Mouse (Mus musculus): ENCODE data around the gene Hdgfl2. TPM values are rescaled to one million over a fixed set of nuclear protein-coding genes. Genes with fewer than 3 reads are reported as not detected.

Hdgfl2 gene
- total and polyA plus RNA-seq, 3 experiments: 35.3 to 93.6 (median 68.9) TPM

DNA sequence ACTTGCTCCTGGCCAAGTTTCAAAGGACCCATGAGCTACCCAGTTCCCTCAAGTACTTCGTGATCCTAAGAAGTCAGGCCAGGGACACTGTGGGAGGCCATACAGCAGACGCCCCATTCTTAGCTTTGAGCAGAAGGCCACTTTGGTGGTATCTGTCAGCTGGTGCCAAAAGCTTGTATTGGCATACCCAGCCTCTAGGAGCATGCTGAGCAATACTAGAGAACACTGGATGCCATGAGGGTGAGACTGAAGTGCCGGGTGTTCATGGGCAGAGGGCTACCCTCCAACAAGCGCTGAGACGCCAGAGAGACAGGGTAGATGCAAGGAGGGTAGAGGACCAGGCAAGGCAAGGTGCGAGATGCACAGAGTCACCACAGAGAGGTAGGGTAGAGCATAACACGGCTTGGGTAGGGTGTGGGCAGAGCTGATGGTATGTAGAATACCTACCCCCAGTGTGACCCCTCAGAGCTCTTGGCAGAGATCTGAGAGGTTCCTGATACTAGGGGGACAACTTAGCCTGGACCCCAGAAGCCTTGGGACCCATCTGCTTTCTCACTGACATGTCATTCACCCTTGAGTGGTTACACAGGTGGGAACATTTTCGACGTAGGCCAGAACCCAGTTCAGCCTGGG lies 49.1 kb upstream of the Hdgfl2 start:
- Histone ChIP-seq H3K27ac (ENCODE audit: insufficient read depth, low read depth) (no peak overlapping the region), H3K9ac (ENCODE audit: insufficient read depth, low read depth) (no peak overlapping the region), H3K4me2 (ENCODE audit: insufficient read depth, low read depth, poor library complexity, severe bottlenecking) (no peak overlapping the region), H3K79me2 (replicated peaks; ENCODE audit: control insufficient read depth, extremely low read depth, insufficient read depth, poor library complexity, severe bottlenecking) (peaks cover 79% of the 10 kb centered on the region), H3K4me3 (replicated peaks in 1 of 3; ENCODE audit: low read depth in 2 of 3, low read length in 2 of 3, poor library complexity in 1 of 3) (no peak overlapping the region), H3K4me1 (ENCODE audit: control insufficient read depth in 1 of 2, insufficient read depth in 2 of 2) (peaks cover 25 to 93% of the 10 kb centered on the region in 2 experiments), H3K27me3 (replicated peaks) (no peaks in the 10 kb centered on the region), H3K36me3 (replicated peaks in 1 of 2; ENCODE audit: control insufficient read depth in 1 of 2, insufficient read depth in 1 of 2, low read length in 1 of 2) (peaks cover 35 to 82% of the 10 kb centered on the region in 2 experiments), H3K9me3 (replicated peaks; ENCODE audit: low read length) (no peaks in the 10 kb centered on the region)
- DNase-seq (ENCODE audit: extremely low read depth): no peak
- in situ Hi-C loops (cut with MboI; ENCODE audit: low pct_ligation_motif_present, low pct_unique_long_range_greater_than_20kb, low sequenced_read_pairs): no loop called here
- no peak for TF ChIP-seq MYC (IDR thresholded peaks at IDR 0.05; ENCODE audit: low read depth, low read length)
- no peak for TF ChIP-seq RCOR1 (conservative IDR thresholded peaks at IDR 0.05; ENCODE audit: low read depth, low read length)
- TF ChIP-seq UBTF (IDR thresholded peaks at IDR 0.05; ENCODE audit: low read depth, low read length): no peak
- no peak for TF ChIP-seq ZNF384 (IDR thresholded peaks at IDR 0.05; ENCODE audit: low read depth, low read length)
- no peak for TF ChIP-seq TBP (conservative IDR thresholded peaks at IDR 0.05; ENCODE audit: low read depth, low read length)
- TF ChIP-seq GABPA (IDR thresholded peaks at IDR 0.05; ENCODE audit: insufficient replicate concordance, low read depth, low read length): no peak
- TF ChIP-seq MAZ (IDR thresholded peaks at IDR 0.05; ENCODE audit: low read depth, low read length): no peak
- TF ChIP-seq EP300 (IDR thresholded peaks at IDR 0.05; ENCODE audit: low read length): no peak
- TF ChIP-seq RAD21 (IDR thresholded peaks at IDR 0.05; ENCODE audit: low read depth, low read length): no peak
- TF ChIP-seq CTCF (conservative IDR thresholded peaks at IDR 0.05 in 1 of 2, IDR thresholded peaks at IDR 0.05 in 1 of 2; ENCODE audit: low read depth in 2 of 2, low read length in 2 of 2): no peak
- no peak for TF ChIP-seq CHD2 (IDR thresholded peaks at IDR 0.05; ENCODE audit: low read length)
- TF ChIP-seq POLR2A (IDR thresholded peaks at IDR 0.05; ENCODE audit: low read depth, low read length): no peak
- no peak for TF ChIP-seq MAX (IDR thresholded peaks at IDR 0.05; ENCODE audit: low read length)
- no peak for TF ChIP-seq KAT2A (IDR thresholded peaks at IDR 0.05; ENCODE audit: insufficient replicate concordance, low read length)
- TF ChIP-seq BHLHE40 (IDR thresholded peaks at IDR 0.05; ENCODE audit: low read depth, low read length): no peak
- no peak for TF ChIP-seq E2F4 (IDR thresholded peaks at IDR 0.05; ENCODE audit: insufficient replicate concordance, low read depth, low read length)
- TF ChIP-seq NRF1 (IDR thresholded peaks at IDR 0.05; ENCODE audit: low read depth, low read length): no peak
- dilution Hi-C loops (cut with MboI; ENCODE audit: extremely low pct_ligation_motif_present, extremely low pct_unique_long_range_greater_than_20kb, low sequenced_read_pairs): no loop called here

DNA sequence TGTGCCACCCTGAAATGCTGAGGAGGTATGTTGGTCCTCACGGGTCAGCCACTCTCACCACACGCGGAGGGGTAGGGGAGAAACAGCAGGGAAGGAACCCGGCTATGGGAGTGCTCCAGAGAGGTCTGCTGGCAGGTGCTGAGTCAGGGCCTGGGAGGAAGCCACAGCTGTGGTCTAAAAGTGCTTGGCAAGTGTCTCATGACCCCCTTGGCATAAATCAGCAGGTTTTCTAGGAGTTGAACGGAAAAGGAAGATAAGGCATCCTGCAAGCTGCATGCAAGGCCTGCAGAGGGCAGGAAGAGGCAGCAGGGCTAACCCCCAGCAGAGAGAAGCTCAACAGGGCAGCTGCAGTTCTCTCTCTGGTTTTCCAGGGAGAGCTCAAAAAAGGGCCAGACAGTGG lies 48.5 kb upstream of the Hdgfl2 start:
- dilution Hi-C loops (cut with MboI; ENCODE audit: extremely low pct_ligation_motif_present, extremely low pct_unique_long_range_greater_than_20kb, low sequenced_read_pairs): no loop called here
- in situ Hi-C loops (cut with MboI; ENCODE audit: low pct_ligation_motif_present, low pct_unique_long_range_greater_than_20kb, low sequenced_read_pairs): no loop called here
- Histone ChIP-seq H3K4me1 (ENCODE audit: control insufficient read depth in 1 of 2, insufficient read depth in 2 of 2) (peaks cover 25 to 89% of the 10 kb centered on the region in 2 experiments), H3K4me3 (replicated peaks in 1 of 3; ENCODE audit: low read depth in 2 of 3, low read length in 2 of 3, poor library complexity in 1 of 3) (no peak overlapping the region), H3K79me2 (replicated peaks; ENCODE audit: control insufficient read depth, extremely low read depth, insufficient read depth, poor library complexity, severe bottlenecking) (peaks cover 80% of the 10 kb centered on the region), H3K27me3 (replicated peaks) (no peaks in the 10 kb centered on the region), H3K27ac (ENCODE audit: insufficient read depth, low read depth) (no peak overlapping the region), H3K4me2 (ENCODE audit: insufficient read depth, low read depth, poor library complexity, severe bottlenecking) (no peak overlapping the region), H3K36me3 (replicated peaks in 1 of 2; ENCODE audit: control insufficient read depth in 1 of 2, insufficient read depth in 1 of 2, low read length in 1 of 2) (peaks cover 35 to 79% of the 10 kb centered on the region in 2 experiments), H3K9ac (ENCODE audit: insufficient read depth, low read depth) (no peak overlapping the region), H3K9me3 (replicated peaks; ENCODE audit: low read length) (no peaks in the 10 kb centered on the region)
- no peak for TF ChIP-seq SMC3 (IDR thresholded peaks at IDR 0.05; ENCODE audit: low read depth, low read length)
- no peak for TF ChIP-seq RCOR1 (conservative IDR thresholded peaks at IDR 0.05; ENCODE audit: low read depth, low read length)
- no peak for TF ChIP-seq JUND (conservative IDR thresholded peaks at IDR 0.05; ENCODE audit: low read depth, low read length)
- TF ChIP-seq ZNF384 (IDR thresholded peaks at IDR 0.05; ENCODE audit: low read depth, low read length): no peak
- no peak for TF ChIP-seq MEF2A (IDR thresholded peaks at IDR 0.05; ENCODE audit: borderline replicate concordance, low read depth, low read length)
- TF ChIP-seq CHD2 (IDR thresholded peaks at IDR 0.05; ENCODE audit: low read length): no peak
- TF ChIP-seq UBTF (IDR thresholded peaks at IDR 0.05; ENCODE audit: low read depth, low read length): no peak
- TF ChIP-seq CHD1 (IDR thresholded peaks at IDR 0.05; ENCODE audit: low read depth, low read length): no peak
- TF ChIP-seq GABPA (IDR thresholded peaks at IDR 0.05; ENCODE audit: insufficient replicate concordance, low read depth, low read length): no peak
- no peak for TF ChIP-seq TBP (conservative IDR thresholded peaks at IDR 0.05; ENCODE audit: low read depth, low read length)
- TF ChIP-seq E2F4 (IDR thresholded peaks at IDR 0.05; ENCODE audit: insufficient replicate concordance, low read depth, low read length): no peak
- TF ChIP-seq NELFE (IDR thresholded peaks at IDR 0.05; ENCODE audit: low read depth, low read length): no peak
- no peak for TF ChIP-seq RAD21 (IDR thresholded peaks at IDR 0.05; ENCODE audit: low read depth, low read length)
- TF ChIP-seq POLR2A (IDR thresholded peaks at IDR 0.05; ENCODE audit: low read depth, low read length): no peak
- TF ChIP-seq MYC (IDR thresholded peaks at IDR 0.05; ENCODE audit: low read depth, low read length): no peak
- TF ChIP-seq NRF1 (IDR thresholded peaks at IDR 0.05; ENCODE audit: low read depth, low read length): no peak
- no peak for TF ChIP-seq KAT2A (IDR thresholded peaks at IDR 0.05; ENCODE audit: insufficient replicate concordance, low read length)
- no peak for DNase-seq (ENCODE audit: extremely low read depth)
